9 mouse cellular contexts compared by ENCODE assay signal in genomic region chr17:79746146-79746591, GRCm38 (mm10). TPM values are rescaled to one million over a fixed set of nuclear protein-coding genes. Genes with fewer than 3 reads are reported as not detected.
DNase-seq lines count a peak whose midpoint lies in the region; ATAC-seq and TF ChIP-seq lines count a peak whose summit lies in the region.
"Had no signal": no experiment of that assay in that cellular context is flagged by ENCODE, and none has a peak within 500 bp of the region (broad histone marks: within the 10 kb centered on the region; RNA-seq: fewer than 3 reads in every experiment).

No protein-coding gene starts in this region.

- no peak for TF ChIP-seq CTCF in left cerebral cortex, adult 2 months (IDR thresholded peaks at IDR 0.05)

- H3K27ac ChIP-seq in hindbrain, embryonic 10.5 days, result peak overlapping the region; percentile 62
- no peak overlapping the region for H3K27ac ChIP-seq in hindbrain, embryonic 14.5 days
- no peak overlapping the region for H3K27ac ChIP-seq in left cerebral cortex, adult 2 months
- H3K27ac ChIP-seq: embryonic facial prominence, embryonic 15.5 days had no signal

- no peak overlapping the region for H3K9ac ChIP-seq in hindbrain, embryonic 14.5 days
- H3K9ac ChIP-seq: embryonic facial prominence, embryonic 15.5 days had no signal

- H3K36me3 ChIP-seq in hindbrain, embryonic 10.5 days, result no peaks in the 10 kb centered on the region
- H3K36me3 ChIP-seq in hindbrain, embryonic 14.5 days (replicated peaks; ENCODE audit: control insufficient read depth, insufficient read depth), result no peaks in the 10 kb centered on the region
- H3K36me3 ChIP-seq: embryonic facial prominence, embryonic 15.5 days had no signal

- H3K9me3 ChIP-seq in hindbrain, embryonic 10.5 days, result no peaks in the 10 kb centered on the region
- H3K9me3 ChIP-seq in hindbrain, embryonic 14.5 days (ENCODE audit: control insufficient read depth, low read length), result 0 out of 2 replicates have a peak, but pooled peaks cover 6% of the 10 kb centered on the region
- H3K9me3 ChIP-seq: embryonic facial prominence, embryonic 15.5 days had no signal

- H3K27me3 ChIP-seq in hindbrain, embryonic 10.5 days (ENCODE audit: insufficient read depth, poor library complexity, severe bottlenecking), result peaks cover 13% of the 10 kb centered on the region
- H3K27me3 ChIP-seq in hindbrain, embryonic 14.5 days (ENCODE audit: control insufficient read depth, insufficient read depth, low read length), result no peaks in the 10 kb centered on the region
- H3K27me3 ChIP-seq: embryonic facial prominence, embryonic 15.5 days had no signal

- no peak overlapping the region for H3K4me3 ChIP-seq in hindbrain, embryonic 10.5 days
- H3K4me3 ChIP-seq in hindbrain, embryonic 14.5 days (replicated peaks; ENCODE audit: low read length), result no peak overlapping the region
- H3K4me3 ChIP-seq in left cerebral cortex, adult 2 months, result no peak overlapping the region
- H3K4me3 ChIP-seq: embryonic facial prominence, embryonic 15.5 days had no signal

- peak; percentile 55 for DNase-seq in hindbrain, embryonic 10.5 days (ENCODE audit: low spot score)
- no peak for DNase-seq in hindbrain, embryonic 14.5 days (ENCODE audit: low spot score)
- DNase-seq in NIH3T3 (ENCODE audit: low read depth), result peak; percentile 89
- peak; percentile 66 for DNase-seq in lung, postnatal 25 days (ENCODE audit: low spot score)
- no peak for DNase-seq in left cerebral cortex, adult 2 months (ENCODE audit: extremely low spot score in 1 of 2, low spot score in 2 of 2)
- DNase-seq in layer of hippocampus, adult 11-12 months (ENCODE audit: low spot score), result no peak
- DNase-seq in natural killer cell, adult 2 months (ENCODE audit: low spot score in 2 of 2), result no peak

- H3K4me1 ChIP-seq in hindbrain, embryonic 10.5 days (replicated peaks), result peaks cover 25% of the 10 kb centered on the region
- no peaks in the 10 kb centered on the region for H3K4me1 ChIP-seq in hindbrain, embryonic 14.5 days (replicated peaks; ENCODE audit: control insufficient read depth, insufficient read depth, low read length)

- ATAC-seq in hindbrain, embryonic 14.5 days (ENCODE audit: low FRiP score), result no peak
- ATAC-seq in hematopoietic stem cell, adult 5-6 weeks (replicated peaks in 1 of 2; ENCODE audit: insufficient read depth in 1 of 2, low FRiP score in 2 of 2, low TSS enrichment in 1 of 2, low read depth in 1 of 2, poor library complexity in 2 of 2, severe bottlenecking in 2 of 2), result peak; percentile 42 to 59; a peak in 1 of 4 replicates

- H3K4me2 ChIP-seq in hindbrain, embryonic 14.5 days (replicated peaks), result no peak overlapping the region
- H3K4me2 ChIP-seq: embryonic facial prominence, embryonic 15.5 days had no signal

- intact Hi-C loops in left cerebral cortex, adult 2 months (cut with DNase I), result no loop called here

- WGBS in hindbrain, embryonic 10.5 days, result 13% methylated on average over 3 of the region's 3 CpGs
- 8% methylated on average over 3 of the region's 3 CpGs for WGBS in hindbrain, embryonic 14.5 days

RNA-seq across cellular contexts. Expression of gene Cyp1b1, which starts 31.3 kb away (rescaled TPM):
- polyA plus RNA-seq in hindbrain, embryonic 10.5 days (2016; fragmentation: Nextera tagmentation; extraction: Ambion mirVana), result 1.9 and 3.0 TPM in 2 replicates
- 11.9 and 12.4 TPM in 2 replicates for polyA plus RNA-seq in hindbrain, embryonic 14.5 days (2014; fragmentation: Nextera tagmentation; extraction: Ambion mirVana)
- 0.69 TPM in 1 of 2 replicates, not detected in the other for total RNA-seq in hematopoietic stem cell, adult 5-6 weeks (2017)
- 1 to 10 TPM; 3.6 to 4.1 TPM for total RNA-seq in left cerebral cortex, adult 2 months (2021)

Comparison
In these comparisons a context has a peak if more than half of its experiments do, and no peak if none do; other contexts are left out.
1. DNase-seq: peak in hindbrain, embryonic 10.5 days (single experiment), NIH3T3 (single experiment) and lung, postnatal 25 days (single experiment); none in hindbrain, embryonic 14.5 days (single experiment), left cerebral cortex, adult 2 months (0 of 2), layer of hippocampus, adult 11-12 months (single experiment) and natural killer cell, adult 2 months (0 of 2).